Mouse (Mus musculus) WW6 (cell line): Measurements from ENCODE around the gene Mul1.

ENCODE experiments used
- DNase-seq: peaks from one replicate; pipeline ENCODE4 v3.0.0-alpha.2; 2013; ENCODE audit warnings: low read depth, low spot score

Gene Mul1

DNA sequence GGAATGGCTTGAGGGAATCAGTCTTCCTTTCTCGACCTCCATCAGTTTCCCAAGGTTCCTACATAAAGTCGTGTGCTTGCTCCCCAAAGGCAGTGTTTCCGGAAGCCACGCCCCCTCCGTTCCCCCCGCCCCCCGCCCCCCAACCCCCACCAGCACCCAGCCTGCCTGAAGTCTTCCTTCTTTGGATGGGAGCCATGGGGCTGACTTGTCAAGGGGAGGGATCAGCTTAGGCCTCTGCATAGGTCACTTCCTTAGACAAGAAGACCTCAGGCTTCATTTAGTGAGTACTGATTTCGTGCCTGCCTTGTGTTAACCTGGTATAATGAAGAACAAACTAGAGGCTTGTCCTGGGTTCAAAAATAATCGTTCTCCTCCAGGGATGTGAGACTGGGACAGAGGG is 26.4 kb downstream of the Mul1 start:
- no peak for DNase-seq

DNA sequence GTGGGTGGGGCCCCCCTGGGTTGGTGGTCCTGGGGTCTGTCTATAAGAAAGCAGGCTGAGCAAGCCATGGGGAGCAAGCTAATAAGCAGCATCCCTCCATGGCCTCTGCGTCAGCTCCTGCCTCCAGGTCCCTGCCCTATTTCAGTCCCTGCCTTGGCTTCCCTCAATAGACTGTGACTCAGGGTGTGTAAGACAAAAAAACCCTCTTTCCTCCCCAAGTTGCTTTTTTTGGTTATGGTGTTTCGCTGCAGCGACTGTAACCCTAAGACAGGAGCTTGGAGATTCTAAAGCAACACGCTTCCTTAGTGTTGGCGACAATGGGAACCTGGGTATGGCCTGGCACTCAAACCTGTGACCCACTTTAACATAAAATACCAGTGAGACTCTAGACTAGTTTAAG is 27.0 kb downstream of the Mul1 start:
- DNase-seq, result no peak

DNA sequence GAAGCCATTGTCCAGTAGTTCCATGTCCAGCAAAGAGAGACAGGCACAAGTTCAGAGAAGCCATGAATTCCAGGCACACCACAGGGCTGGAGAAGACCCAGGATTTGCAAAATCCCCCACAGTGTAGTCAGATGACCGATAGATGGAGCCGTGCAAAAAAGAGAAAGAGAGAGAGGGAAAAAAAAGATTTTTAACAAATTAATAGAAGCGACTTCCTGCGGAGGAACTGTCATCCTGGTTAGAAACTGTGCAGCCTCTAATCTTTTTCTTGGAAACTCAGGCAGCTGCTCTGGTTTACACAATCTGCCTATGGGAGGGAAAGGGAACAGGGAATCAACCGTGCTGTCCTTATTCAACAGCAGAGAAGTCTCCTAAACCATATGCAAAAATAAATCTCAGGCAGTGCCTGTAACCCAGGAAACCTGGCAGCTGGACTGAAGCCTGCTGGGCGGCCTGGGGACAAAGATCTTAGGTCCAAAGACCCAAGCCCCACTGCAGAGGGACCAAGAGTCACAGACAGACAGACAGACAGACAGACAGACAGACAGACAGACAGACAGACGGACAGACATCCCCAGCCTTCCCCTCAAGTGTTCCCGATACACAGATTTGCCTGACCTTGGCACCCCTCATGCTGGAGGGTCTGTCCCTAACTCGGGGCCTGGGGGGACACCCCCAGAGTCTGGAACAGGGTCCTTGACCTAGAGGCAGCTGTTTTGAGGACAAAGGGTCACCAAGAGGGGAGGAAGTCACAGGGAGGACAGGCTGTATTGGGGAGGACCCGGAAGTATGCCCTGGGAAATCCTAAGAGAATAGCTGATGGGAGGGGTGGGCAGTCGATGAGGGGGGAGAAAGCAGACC is 28.7 kb downstream of the Mul1 start:
- no peak for DNase-seq

DNA sequence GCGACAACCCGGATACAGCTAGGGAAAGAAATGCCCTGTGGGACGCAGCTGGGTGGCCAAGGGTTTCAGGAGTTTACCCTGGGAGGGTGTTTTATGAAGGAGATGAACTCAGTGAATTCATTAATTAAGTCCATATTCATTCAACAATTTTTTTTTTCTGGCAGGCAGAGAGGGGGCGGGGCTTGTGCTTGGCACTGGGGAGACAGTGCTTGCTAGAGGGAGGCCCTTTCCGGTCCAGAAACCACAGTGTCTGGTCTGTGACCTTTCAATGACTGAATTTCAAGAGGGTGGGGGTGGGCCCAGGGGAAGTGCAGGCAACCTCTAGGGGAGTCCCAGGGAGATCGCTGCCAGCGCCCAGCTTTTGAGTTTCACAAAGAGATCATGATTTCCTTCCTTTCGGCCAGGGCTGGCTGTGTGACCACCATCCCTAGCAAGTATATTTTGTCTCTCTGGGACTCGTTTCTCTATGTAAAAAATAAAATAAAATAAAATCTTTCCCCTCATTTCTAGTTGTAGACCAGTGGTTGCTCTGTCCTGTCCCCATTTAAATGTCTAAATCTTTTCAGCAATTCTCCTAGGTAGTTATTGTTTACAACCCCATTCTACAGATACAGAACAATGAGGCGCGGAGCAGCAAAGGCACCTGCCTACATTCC is 29.5 kb downstream of the Mul1 start:
- DNase-seq, result no peak

DNA sequence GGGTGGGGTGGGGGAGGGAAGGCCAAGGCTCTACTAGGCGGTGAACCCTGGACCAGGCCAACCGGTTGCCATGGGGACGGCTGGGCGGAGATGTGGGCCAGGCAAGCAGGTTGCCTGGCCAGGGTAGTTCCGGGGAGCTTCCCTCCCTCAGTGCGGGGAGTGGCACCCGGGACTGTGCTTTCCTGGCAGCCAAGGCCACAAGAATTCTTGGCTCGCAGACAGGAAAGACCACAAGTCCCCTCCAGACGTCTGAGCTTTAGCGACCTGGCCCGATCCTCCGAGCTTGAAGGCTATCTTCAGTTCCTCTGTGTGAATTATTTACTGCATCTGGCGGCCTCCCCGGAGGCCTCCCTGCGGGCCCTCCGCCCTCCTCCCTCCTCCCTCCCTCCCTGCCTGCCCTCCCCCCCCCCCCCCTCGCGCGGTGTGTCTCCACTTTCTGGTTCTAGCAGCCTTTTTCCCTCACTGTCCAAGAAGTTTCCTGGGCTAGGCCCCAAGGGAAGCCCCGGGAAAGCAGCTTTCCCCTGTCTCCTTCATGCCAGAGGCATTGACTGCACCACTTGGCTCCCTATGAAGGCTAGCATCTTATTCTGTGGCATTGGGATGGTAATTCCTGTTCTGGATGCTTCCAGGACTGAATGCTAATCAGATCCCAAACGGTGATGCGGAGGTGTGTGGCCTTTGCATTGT is 30.3 kb downstream of the Mul1 start:
- DNase-seq, result no peak

DNA sequence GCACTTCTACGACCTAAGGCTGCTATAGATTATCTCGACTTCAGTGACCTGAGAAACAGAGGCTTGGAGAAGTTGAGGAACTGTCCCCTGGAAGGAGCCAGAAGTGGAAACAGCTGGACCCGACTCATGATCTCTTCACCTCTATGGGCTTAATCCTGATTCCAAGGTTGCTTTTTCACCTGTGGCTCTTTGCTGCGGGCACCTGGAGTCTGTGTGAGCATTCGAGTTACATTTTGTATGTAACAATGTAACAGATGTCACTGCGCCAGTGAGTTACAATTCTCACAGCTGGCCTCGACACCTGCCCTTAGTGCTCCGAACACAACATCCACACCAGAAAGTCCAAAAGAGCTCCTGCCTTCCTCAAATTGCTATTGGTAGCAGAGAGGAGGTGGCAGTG is 31.0 kb downstream of the Mul1 start:
- DNase-seq, result no peak

DNA sequence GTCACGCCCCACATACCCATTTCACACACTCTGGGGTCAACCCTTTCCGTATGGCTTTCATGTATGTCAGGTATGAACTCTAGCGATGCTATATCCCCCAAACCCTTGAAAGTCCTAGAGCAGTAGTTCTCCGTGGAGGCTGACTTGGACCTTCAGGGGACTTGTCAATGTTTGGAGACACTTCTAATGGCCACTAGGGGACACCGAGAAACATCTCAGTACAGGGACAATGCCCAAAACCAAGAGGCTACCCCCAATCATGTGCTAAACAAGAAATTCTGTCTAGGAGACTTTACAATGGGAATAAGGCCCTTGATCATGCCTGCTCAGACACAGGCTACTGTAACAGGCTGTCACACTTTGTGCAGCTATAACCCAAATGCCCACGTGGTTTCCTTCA is 32.2 kb downstream of the Mul1 start:
- DNase-seq, result no peak

DNA sequence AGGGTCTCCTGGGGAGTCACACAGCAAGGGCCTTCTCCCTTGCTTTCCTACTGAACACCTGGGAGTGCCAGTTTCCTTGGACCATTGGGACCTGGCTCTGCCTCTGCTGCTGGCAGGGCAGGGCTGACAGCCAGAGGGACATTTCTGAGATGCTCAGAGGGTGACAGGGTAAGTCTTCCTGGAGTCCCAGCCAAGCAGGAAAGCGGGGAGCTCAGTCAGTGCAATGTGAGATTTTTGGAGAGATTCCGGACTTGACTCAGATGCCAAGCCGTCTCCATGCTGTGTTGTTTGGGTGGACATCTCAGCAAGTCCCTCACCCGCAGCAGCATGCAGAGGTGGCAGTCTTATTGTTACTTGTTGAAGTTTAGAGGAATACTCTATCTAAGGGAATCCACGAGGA is 33.0 kb downstream of the Mul1 start:
- no peak for DNase-seq

DNA sequence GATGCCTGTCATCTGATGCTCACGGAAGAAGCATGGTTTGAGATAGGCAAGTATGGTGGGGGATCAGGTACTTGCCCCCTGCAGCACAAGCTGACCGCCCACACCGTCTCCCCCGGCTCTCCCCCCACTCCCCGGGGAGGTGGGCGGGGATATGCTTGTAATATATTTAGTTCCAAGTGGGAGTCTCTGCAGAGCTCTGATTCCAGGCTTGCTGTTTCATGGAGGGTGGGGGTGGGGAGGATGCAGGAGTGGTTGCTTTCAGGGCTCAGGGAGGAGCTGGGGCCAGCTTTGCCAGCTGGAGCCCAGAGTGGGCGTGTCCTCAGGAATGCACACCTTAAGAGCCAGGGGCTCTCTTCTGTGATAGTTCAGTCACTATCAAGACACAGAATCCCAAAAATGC is 34.6 kb downstream of the Mul1 start:
- no peak for DNase-seq

DNA sequence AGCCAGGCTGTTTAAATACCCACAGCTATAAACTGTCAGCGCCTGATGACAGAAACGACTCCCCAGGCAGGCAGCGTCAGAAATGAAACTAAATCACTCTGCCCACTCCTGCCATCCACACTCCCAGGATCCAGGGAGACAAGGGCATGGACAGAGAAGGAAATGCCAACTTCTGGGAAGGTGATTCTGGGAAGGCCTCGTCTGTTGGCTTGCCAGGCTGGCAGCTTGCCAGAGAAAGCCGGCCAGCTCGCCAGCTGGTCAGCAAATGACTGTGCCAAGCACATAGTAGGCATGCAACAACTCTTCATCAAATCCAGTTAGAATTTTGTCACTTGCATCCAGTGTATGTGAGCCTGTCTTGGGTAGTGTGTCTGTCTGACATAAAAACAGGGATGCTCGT is 36.8 kb downstream of the Mul1 start:
- DNase-seq, result no peak

DNA sequence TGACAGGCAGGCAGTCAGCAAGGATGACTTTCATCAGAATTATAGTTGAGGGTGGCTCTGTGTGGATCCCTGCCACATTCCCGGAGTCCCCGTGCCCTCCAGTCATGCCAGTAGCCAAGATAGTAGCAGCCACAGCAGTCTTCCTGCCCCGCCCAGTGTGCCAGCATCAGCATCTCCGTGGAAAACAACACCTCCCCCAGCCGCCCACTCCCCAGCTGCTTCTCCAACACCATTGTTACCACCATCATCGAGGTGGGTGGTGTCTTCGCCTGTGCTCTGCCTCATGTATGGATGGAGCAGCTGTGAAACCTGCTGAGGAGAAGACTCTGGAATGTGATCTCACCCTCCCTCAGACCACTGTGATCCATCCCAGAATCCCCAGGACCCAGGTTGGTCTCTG is 45.1 kb downstream of the Mul1 start:
- no peak for DNase-seq

DNA sequence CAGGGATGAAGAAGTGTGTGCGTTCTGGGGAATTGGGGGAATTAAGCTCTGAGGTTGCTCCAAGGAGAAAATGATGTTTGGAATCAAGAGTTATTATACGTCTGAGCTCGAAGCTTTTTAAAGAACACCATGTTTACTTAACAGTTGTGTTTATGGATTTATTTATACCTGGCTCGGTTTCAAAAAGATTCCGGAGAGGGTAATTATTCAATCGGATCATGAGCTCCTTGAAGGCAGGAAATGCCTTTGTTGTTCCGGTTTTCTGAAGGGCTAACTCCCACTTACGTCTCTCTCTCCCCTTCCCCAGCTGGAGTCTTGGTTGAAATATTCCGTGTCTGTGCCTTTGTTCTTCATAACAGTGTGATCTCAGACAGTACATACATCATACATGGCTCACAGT is 46.5 kb downstream of the Mul1 start:
- DNase-seq, result no peak

DNA sequence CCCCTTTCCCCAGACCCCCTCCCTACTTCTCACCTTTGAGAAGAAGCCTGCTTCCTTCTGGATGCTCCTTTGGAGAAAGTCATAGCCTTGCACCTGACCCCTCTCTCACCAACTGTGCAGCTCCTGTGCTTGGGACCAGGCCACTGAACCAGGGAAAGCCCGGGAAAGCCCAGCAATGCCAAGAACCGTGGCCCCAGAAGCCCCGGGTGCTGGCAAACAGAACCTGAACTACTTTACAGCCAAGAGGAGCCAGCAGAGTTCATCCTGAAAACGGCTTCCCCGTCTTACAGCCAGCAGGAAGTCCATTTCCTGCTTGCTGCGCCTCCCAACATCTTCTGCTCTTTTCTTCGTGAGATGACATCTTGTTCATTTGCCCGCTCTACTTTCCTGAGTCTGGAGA is 48.2 kb downstream of the Mul1 start:
- DNase-seq, result no peak

DNA sequence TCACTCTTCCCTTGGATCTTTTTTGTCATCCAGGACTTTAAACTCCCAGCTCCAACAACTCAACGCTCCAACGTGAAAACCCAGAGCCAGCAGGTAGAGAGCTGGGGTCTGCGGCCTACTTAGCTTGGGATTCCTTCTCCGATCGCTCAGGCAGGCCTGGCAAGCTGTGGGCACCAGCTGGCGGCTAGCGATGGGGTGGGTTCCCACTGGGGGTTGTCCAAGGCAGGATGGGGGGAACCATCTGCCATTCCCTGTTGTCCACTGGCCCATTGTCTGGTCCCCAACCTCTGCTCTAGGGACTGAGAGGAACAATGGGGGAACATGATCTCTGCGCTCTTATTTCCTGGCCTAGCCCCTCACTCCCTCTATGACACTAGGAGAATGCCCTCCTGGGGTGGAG is 53.8 kb downstream of the Mul1 start:
- DNase-seq, result no peak

DNA sequence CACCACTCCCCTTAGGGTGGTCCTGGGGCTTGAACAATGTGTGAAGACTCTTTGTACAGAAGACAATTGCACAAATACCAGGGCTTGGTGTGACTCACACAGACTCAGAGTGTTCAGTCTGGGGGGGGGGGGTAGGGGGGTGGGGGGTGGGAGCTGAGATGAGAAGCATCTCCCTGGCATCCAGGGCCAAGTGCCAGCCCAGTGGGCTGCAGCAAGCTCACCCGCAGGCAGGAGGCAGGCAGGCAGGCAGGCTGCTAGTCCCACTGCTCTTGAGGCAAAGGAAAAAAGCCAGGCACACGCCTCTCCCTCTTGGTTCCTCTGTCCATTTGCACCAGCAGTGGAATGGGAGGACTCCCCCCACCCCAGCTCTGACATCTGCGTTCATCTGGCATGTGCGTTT is 56.6 kb downstream of the Mul1 start:
- DNase-seq, result no peak
